Mouse (Mus musculus) left cerebral cortex, adult 11 months (tissue): Measurements from ENCODE around the gene Itpr1.

Experiments
- DNase-seq: peaks from one replicate; pipeline ENCODE4 v3.0.0; 2022; ENCODE audit warnings: low spot score

Gene Itpr1

GRCm38 (mm10) chr6:108393131-108393530, 180.2 kb downstream of the Itpr1 start:
- no peak for DNase-seq

- DNase-seq, result no peak
These were observed 185.1 kb downstream of the Itpr1 start for GRCm38 (mm10) chr6:108397956-108398355.

DNA sequence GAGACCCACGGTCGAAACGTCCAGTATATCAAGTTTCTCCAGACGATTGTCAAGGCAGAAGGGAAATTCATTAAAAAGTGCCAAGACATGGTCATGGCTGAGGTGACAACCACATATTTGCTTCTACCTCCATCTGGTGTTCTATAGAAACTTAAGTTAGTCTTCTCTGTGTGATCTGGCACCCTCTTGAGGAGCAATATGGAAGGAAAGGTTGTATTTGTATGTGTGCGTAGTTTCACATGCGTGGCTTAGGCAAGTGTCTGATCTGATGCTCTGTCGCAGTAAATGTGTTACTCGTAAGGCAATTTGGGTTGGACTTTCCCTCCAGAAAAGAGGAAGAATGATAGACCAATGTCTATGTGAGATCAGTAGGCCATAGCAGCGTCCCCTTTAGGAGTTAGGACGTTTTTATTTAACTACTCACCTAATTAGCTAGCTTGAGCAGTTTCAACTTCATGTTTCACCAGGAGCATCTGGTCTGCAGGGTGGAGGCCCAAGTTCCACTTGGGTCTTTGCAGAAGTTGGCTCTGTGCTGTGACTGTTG, 188.6 kb downstream of the Itpr1 start:
- DNase-seq, result no peak

- DNase-seq, result no peak
These were observed 191.8 kb downstream of the Itpr1 start for GRCm38 (mm10) chr6:108404736-108405135.

DNA sequence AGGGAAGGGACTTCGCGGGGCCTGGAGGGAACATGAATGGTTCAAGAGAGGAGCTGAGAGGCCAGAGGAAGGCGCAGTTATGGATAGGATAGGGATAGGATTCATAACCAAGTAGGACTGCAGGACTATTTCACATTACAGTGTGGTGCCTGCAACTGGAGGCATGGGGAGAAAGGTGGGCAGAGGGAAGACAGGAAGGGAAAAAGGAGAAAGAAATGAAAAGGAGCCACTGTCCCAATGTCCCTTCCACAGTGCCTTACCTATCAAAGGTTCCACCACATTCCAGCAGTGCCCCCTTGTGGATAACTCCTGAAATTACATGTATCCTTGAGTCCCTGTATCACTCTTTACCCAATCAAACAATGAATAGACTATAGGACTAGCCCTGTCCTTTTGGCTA, 195.2 kb downstream of the Itpr1 start:
- DNase-seq, result no peak

DNA sequence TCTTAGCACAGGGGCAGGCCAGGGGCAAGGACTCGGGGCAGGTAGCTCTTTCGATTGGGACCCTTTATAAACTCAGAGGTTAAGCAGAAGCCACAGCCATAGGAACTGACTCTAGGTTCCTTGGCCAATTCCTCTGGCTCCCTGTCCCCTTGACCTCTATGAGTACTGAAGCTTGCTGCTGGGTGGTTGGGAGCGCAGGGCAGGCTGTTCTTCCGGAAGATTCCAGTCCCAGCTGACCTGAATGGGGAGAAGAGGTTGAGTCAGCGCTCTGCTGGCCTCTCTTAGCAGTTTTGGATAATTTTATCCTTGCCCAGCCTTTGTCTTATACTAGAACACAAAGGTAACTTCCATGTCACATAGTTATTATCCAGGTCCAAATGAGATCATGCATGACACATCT, 195.8 kb downstream of the Itpr1 start:
- DNase-seq, result no peak

- no peak for DNase-seq
These were observed 197.9 kb downstream of the Itpr1 start for GRCm38 (mm10) chr6:108410771-108411170.

DNA sequence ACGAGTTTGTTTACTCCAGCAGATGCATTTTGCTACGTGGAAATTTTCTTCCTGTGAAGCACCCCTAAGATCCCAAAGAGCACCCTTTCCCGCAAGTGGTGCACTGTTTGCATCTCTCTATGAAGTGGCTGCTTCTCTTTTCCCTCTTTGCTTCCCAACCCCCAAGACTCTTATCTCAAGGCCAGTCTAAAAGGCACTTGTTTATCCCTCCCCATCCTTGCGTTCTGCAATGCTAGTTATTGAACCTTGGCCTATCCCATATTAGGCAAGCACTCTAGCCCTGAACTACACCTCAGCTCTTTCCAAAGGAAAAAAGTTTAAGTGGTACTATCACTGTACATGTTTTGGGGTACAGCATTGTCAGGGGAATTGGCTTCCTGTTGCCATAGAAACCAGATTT, 198.3 kb downstream of the Itpr1 start:
- no peak for DNase-seq

DNA sequence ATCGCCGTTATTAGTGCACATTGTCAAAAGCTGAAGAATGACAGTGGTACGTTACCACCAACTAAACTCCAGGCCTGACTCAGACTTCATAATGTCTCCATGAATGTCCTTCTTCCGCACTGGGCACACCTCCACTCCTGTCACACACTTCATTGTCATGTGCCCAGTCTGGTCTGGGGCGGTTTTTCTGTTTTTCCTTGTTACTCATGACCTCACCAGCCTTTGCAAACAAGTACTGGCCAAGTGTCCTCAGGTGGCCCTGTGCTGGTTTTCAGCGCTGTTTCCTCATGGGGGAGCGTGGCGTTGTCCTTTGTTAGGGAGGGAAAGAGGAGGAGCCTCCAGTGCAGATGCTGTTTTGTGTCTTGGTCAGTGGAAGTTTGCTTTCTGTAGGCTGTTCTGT, 200.1 kb downstream of the Itpr1 start:
- DNase-seq, result no peak

- DNase-seq, result no peak
These were observed 200.7 kb downstream of the Itpr1 start for GRCm38 (mm10) chr6:108413593-108413992.

DNA sequence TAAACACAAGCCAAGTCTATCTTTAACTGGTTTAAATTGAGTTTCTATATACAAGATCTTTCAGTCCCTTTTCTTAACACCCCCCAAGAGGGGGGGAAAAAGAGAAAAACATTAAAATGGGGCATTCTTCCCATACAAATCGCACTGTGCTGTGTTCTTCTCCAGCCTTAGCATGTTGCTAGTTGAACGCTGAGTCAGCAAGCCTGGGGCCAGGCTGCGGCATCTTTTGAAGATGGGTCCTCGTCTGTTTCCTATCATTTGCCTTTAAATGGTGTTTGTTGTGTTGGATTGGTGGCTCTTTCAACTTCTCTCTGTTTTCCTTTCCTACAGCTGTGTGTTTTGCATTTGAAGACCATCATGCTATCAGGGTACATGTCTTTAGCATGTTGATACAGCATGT, 203.0 kb downstream of the Itpr1 start:
- no peak for DNase-seq

GRCm38 (mm10) chr6:108417508-108417907, 204.6 kb downstream of the Itpr1 start:
- DNase-seq, result peak; percentile 56

DNA sequence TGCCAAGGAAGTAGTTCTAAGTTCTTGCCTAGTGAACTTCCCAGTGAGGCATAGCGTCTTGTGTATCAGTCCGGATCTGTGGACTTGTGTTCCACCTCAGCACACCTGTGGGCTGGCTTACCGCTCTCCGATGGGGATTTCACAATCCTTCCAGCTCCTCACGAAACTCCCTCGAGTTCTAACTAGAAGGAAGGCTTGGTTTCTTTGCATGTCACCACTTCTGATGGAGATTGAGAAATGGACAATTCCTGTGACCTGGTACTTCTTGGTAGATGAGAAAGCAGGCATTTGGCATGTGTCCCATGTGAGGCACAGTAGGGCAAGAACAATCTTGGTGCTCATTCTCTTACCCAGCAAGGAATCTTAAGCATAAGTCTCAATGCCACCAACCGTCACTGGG, 205.3 kb downstream of the Itpr1 start:
- DNase-seq, result no peak

DNA sequence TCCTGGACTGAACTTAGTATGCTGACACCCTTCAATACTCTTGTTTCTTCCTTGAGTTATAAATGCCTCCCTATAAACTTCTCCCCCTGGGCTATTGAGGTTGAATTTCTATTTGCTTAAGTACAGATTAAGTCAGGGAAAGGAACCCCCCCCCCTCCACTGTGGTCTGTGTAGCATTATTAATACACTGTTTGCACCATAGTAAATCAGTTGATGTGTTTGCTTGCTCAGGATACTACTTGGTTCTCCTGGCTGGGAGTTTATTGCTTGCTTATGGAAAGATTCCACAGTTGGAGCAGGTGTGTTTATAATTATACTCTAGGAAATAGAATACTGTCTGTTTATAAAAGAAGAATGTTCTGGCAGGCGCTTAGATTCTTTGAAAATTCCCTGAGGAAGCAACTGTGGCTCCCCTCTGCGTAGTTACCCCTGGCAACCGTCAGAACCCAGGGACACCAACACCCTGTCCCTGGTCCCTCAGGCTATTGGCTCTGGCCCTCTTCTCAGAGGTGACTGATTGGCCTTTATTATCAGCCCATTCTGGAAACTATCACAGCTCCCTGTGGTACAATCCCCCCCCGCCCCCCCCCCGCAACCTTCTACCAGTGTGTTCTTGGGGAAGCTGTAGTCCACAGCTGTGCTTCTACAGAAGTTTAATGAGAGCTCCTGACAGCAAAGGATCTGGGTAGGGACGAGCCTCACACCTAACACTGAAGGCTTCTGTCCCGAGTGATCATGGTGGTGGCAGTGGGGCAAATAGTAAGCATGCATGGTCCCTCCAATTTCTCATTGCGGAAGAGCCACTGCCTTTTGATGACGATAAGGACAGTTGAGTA, 212.1 kb downstream of the Itpr1 start:
- no peak for DNase-seq

DNA sequence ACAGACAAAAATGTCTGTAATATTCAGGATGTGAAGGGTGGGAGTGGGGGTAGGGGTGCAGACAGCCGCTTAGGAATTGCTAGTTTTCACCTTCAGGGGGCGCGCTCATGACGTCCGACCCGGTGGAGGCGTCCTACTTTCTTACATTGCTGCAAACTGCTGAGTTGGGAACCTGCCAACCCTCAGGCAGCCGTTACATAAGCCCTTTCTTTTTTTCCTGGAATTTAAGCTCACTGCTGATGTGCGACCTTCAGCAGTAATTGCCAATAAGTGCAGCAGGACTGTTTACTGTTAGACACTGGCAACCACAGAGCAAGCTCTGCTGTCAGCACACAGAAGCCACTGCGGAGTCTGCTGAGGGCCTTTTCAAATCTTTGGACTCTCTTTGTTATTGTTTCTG, 213.9 kb downstream of the Itpr1 start:
- DNase-seq, result peak; percentile 90

- DNase-seq, result no peak
These were observed 215.5 kb downstream of the Itpr1 start for GRCm38 (mm10) chr6:108428383-108428782.

GRCm38 (mm10) chr6:108429950-108430349, 217.1 kb downstream of the Itpr1 start:
- no peak for DNase-seq

GRCm38 (mm10) chr6:108431193-108431592, 218.3 kb downstream of the Itpr1 start:
- DNase-seq, result no peak

DNA sequence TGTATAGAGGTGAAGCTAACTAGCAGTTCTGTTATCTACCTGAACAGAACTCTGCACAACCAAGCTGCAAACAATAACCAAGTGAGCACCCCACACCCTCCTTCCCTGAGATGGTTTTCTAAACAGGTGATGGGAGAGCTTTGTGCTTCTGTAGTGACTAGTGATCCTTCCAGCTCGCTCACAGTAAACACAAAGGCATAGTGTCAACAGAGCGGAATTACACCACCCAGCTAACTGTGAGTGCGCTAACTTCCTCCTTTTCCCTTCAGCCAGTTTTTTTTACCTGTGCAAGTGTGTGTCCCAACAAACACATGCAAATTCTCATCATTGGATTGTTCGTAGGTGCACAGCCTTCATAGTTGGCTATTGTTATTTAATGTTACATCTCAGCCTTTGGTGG, 219.9 kb downstream of the Itpr1 start:
- DNase-seq, result no peak

DNA sequence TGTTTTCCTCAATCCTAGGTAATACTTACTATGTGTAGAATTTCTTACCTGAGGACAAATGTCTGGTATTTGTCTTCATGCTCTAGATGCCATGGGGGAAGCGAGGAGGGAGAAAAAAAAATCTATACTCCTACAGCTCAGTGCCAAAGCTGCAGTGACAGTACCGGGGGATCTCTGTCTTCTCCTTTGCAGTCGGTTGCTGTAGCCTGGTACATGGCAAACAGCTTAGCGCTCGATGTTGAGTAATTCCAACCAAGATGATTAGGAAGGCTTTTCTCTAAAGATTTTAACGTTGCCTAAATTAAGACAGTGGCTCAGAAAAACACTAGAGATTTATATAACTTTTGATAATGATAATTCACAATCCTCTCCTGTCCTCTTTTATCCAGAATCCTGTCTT, 221.9 kb downstream of the Itpr1 start:
- no peak for DNase-seq

GRCm38 (mm10) chr6:108435467-108435866, 222.6 kb downstream of the Itpr1 start:
- no peak for DNase-seq

DNA sequence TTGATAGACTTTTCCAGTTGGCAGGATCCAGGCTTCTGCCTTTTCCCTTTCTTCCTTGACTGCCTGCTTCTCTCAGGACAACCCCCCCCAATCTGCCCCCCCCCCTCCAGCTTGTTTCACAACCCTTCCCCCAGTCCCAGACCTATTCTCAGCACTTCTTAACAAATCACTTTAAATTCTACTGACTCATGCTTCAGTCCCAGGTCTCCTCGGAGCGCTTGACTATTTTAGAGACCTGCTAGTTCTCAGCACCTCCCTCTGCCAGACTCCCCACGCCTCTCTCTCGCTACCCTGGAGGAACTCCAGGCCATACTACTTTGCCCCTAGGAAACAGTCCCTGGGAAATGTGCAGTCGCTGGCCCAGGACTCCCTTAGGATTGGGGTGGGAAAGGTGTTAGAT, 223.7 kb downstream of the Itpr1 start:
- DNase-seq, result no peak

- DNase-seq, result no peak
These were observed 228.4 kb downstream of the Itpr1 start for GRCm38 (mm10) chr6:108441290-108441689.

DNA sequence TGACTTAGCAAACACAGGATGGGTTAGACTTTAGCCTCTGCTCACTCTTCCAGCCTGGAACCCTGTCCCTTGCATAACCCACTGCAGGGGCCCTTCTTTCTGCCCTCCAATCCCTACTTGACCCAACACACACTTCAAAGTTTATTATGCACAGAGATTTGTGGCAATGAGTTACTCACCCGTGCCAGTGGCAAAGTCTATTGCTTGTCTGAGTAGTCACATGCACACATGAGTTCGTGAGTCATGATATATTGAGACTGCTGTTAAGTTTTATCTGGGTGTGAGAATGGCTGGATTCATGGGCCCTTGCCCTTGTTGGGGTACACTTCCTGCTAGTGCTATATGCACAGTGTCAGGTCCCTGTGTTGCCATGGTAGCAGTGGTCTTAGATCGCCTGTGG, 229.4 kb downstream of the Itpr1 start:
- no peak for DNase-seq
